Mouse (Mus musculus): Measurements from ENCODE around the gene Utrn. TPM values are rescaled to one million over a fixed set of nuclear protein-coding genes. Genes with fewer than 3 reads are reported as not detected.

Utrn gene
- polyA plus RNA-seq (2015; fragmentation: Nextera tagmentation; extraction: Ambion mirVana) = 76.0 and 88.1 TPM in 2 replicates

- Histone ChIP-seq H3K27ac (ENCODE audit: low read length) (peak within 1 kb of the TSS; percentile 96), H3K4me3 (ENCODE audit: low read length) (peak within 1 kb of the TSS; percentile 80), H3K9me3 (ENCODE audit: low read length) (no peaks in the 10 kb centered on the region), H3K36me3 (ENCODE audit: insufficient read depth, low read length) (no peaks in the 10 kb centered on the region), H3K9ac (replicated peaks; ENCODE audit: low read length) (peak within 1 kb of the TSS; percentile 96), H3K4me1 (ENCODE audit: insufficient read depth, low read length) (peaks cover 8% of the 10 kb centered on the region), H3K27me3 (ENCODE audit: insufficient read depth, low read length) (no peaks in the 10 kb centered on the region), H3K4me2 (replicated peaks; ENCODE audit: low read depth, low read length) (peak within 1 kb of the TSS; percentile 67)
- ATAC-seq (ENCODE audit: low FRiP score, low TSS enrichment) = peak; percentile 90
- WGBS = under 1% methylated on average over 74 of the region's 77 CpGs
Observed at GRCm38 (mm10) chr10:12869029-12869671, at the start of gene Utrn. Gene Utrn, minus strand, starts transcription at chr10:12869365.

GRCm38 (mm10) chr10:12917626-12918025 is 48.5 kb upstream of the Utrn start:
- Histone ChIP-seq H3K9me3 (ENCODE audit: low read length) (no peaks in the 10 kb centered on the region), H3K9ac (replicated peaks; ENCODE audit: low read length) (no peak overlapping the region), H3K4me2 (replicated peaks; ENCODE audit: low read depth, low read length) (no peak overlapping the region), H3K4me3 (ENCODE audit: low read length) (no peak overlapping the region), H3K27me3 (ENCODE audit: insufficient read depth, low read length) (no peaks in the 10 kb centered on the region), H3K36me3 (ENCODE audit: insufficient read depth, low read length) (no peaks in the 10 kb centered on the region), H3K27ac (ENCODE audit: low read length) (no peak overlapping the region), H3K4me1 (ENCODE audit: insufficient read depth, low read length) (peaks cover 12% of the 10 kb centered on the region)
- WGBS = 35% methylated on average over 1 of the region's 1 CpGs
- no peak for ATAC-seq (ENCODE audit: low FRiP score, low TSS enrichment)

DNA sequence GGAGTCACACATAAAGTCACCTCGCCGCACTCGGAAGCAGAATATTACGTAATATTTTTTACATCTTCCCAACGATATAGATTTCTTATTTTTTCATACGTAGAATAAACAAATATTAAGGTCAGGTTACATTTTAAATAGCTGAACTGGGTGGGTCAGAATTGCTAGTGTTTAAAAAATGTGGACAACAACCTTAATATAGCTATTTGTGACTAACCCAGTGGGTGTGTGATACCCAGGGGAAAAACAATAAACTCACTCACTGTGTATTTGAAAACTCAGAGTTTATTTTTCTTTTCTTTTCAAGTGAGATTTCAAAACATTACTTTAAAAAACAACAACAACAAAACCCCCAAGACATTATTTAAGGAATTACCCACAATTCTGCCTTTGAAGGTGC is 47.2 kb upstream of the Utrn start:
- ATAC-seq (ENCODE audit: low FRiP score, low TSS enrichment) = no peak
- H3K9me3 ChIP-seq (ENCODE audit: low read length) = no peaks in the 10 kb centered on the region
- H3K9ac ChIP-seq (replicated peaks; ENCODE audit: low read length) = no peak overlapping the region
- H3K27me3 ChIP-seq (ENCODE audit: insufficient read depth, low read length) = no peaks in the 10 kb centered on the region
- 68% methylated on average over 6 of the region's 6 CpGs for WGBS
- H3K4me2 ChIP-seq (replicated peaks; ENCODE audit: low read depth, low read length) = no peak overlapping the region
- peaks cover 16% of the 10 kb centered on the region for H3K4me1 ChIP-seq (ENCODE audit: insufficient read depth, low read length)
- no peaks in the 10 kb centered on the region for H3K36me3 ChIP-seq (ENCODE audit: insufficient read depth, low read length)
- H3K4me3 ChIP-seq (ENCODE audit: low read length) = no peak overlapping the region
- no peak overlapping the region for H3K27ac ChIP-seq (ENCODE audit: low read length)

DNA sequence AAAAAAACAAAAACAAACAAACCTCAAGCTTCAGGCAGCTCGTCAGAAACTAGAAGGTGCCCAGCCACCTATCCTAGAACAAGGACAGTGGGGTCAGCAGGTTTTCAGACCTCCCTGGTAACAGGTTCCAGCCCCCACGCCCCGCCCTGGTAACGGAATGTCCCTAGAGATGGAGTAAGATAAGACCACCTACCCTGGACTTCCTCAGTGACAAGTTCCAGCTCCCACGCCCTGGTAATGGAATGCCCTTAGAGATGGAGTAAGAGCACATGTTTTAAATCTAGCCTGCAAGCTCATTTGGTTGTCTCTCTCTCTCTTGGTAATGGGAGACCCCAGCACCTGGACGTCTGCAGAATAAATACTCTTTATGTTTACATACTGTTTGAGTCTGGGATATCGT is 46.7 kb upstream of the Utrn start:
- ATAC-seq (ENCODE audit: low FRiP score, low TSS enrichment) = peak; percentile 36; the same call in 1 of the 2 replicates

DNA sequence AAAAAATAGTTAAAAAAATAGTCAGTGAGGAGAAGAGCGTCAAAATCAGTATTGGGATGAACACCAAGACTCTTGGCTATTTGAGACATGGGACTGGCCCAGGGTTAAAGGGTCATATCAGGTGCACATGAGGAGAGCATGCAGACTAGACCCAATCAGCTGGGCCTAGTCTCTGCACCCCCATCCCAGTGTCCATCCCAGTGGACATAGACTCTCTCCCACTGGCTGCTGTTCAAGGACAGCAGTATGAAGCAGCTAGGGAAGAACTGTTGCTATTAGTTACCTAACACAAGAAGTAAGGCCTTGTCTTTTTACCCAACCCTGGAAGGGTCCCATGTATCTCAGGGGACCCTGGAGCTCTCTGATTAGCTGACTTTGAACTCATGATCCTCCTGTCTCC is 45.0 kb upstream of the Utrn start:
- Histone ChIP-seq H3K4me2 (replicated peaks; ENCODE audit: low read depth, low read length) (no peak overlapping the region), H3K36me3 (ENCODE audit: insufficient read depth, low read length) (no peaks in the 10 kb centered on the region), H3K27ac (ENCODE audit: low read length) (no peak overlapping the region), H3K9ac (replicated peaks; ENCODE audit: low read length) (no peak overlapping the region), H3K27me3 (ENCODE audit: insufficient read depth, low read length) (no peaks in the 10 kb centered on the region), H3K4me1 (ENCODE audit: insufficient read depth, low read length) (peaks cover 16% of the 10 kb centered on the region), H3K9me3 (ENCODE audit: low read length) (no peaks in the 10 kb centered on the region), H3K4me3 (ENCODE audit: low read length) (no peak overlapping the region)
- WGBS = 93% methylated on average over 1 of the region's 1 CpGs
- no peak for ATAC-seq (ENCODE audit: low FRiP score, low TSS enrichment)

More for the DNA sequence above, 46.7 kb upstream of the Utrn start:
- H3K4me3 ChIP-seq (ENCODE audit: low read length) = no peak overlapping the region
- H3K4me2 ChIP-seq (replicated peaks; ENCODE audit: low read depth, low read length) = no peak overlapping the region
- H3K9me3 ChIP-seq (ENCODE audit: low read length) = no peaks in the 10 kb centered on the region
- H3K36me3 ChIP-seq (ENCODE audit: insufficient read depth, low read length) = no peaks in the 10 kb centered on the region
- no peak overlapping the region for H3K9ac ChIP-seq (replicated peaks; ENCODE audit: low read length)
- WGBS = 34% methylated on average over 7 of the region's 7 CpGs
- H3K27me3 ChIP-seq (ENCODE audit: insufficient read depth, low read length) = no peaks in the 10 kb centered on the region
- peak overlapping the region; percentile 46; the same call in 1 of the 2 replicates for H3K27ac ChIP-seq (ENCODE audit: low read length)
- peaks cover 16% of the 10 kb centered on the region for H3K4me1 ChIP-seq (ENCODE audit: insufficient read depth, low read length)

GRCm38 (mm10) chr10:12911981-12912530 is 42.9 kb upstream of the Utrn start:
- ATAC-seq (ENCODE audit: low FRiP score, low TSS enrichment) = no peak
- Histone ChIP-seq H3K4me2 (replicated peaks; ENCODE audit: low read depth, low read length) (peak overlapping the region; percentile 27), H3K4me3 (ENCODE audit: low read length) (no peak overlapping the region), H3K9ac (replicated peaks; ENCODE audit: low read length) (no peak overlapping the region), H3K36me3 (ENCODE audit: insufficient read depth, low read length) (no peaks in the 10 kb centered on the region), H3K4me1 (ENCODE audit: insufficient read depth, low read length) (peaks cover 14% of the 10 kb centered on the region), H3K9me3 (ENCODE audit: low read length) (no peaks in the 10 kb centered on the region), H3K27ac (ENCODE audit: low read length) (no peak overlapping the region), H3K27me3 (ENCODE audit: insufficient read depth, low read length) (no peaks in the 10 kb centered on the region)
- 49% methylated on average over 11 of the region's 11 CpGs for WGBS

DNA sequence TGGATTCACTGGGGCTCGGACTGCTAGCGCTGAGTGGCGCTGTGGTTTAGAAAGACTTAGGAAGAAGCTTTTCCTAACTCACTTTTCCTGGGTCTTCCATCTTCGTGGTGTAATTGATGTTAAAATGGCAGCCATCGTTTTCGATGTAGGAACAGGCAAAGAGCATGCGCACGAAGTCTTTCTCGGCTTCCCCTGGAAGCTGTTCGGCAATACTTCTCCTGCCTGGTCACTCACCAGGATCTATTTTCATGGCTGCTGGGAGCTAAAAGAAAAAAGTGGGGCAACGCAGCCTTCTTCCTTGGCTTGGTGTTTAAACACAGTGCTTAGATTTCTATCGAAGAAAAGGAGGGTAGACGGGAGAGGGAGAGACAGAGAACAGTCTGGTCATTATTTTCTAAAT is 42.3 kb upstream of the Utrn start:
- H3K9me3 ChIP-seq (ENCODE audit: low read length) = no peaks in the 10 kb centered on the region
- peak overlapping the region; percentile 27; the same call in 1 of the 2 replicates for H3K4me2 ChIP-seq (replicated peaks; ENCODE audit: low read depth, low read length)
- WGBS = 89% methylated on average over 13 of the region's 13 CpGs
- no peak overlapping the region for H3K9ac ChIP-seq (replicated peaks; ENCODE audit: low read length)
- ATAC-seq (ENCODE audit: low FRiP score, low TSS enrichment) = no peak
- peaks cover 14% of the 10 kb centered on the region for H3K4me1 ChIP-seq (ENCODE audit: insufficient read depth, low read length)
- no peaks in the 10 kb centered on the region for H3K36me3 ChIP-seq (ENCODE audit: insufficient read depth, low read length)
- H3K4me3 ChIP-seq (ENCODE audit: low read length) = no peak overlapping the region
- H3K27ac ChIP-seq (ENCODE audit: low read length) = no peak overlapping the region
- H3K27me3 ChIP-seq (ENCODE audit: insufficient read depth, low read length) = no peaks in the 10 kb centered on the region

GRCm38 (mm10) chr10:12909891-12910290 is 40.7 kb upstream of the Utrn start:
- H3K9ac ChIP-seq (replicated peaks; ENCODE audit: low read length) = no peak overlapping the region
- WGBS = 89% methylated on average over 2 of the region's 2 CpGs
- ATAC-seq (ENCODE audit: low FRiP score, low TSS enrichment) = no peak
- no peak overlapping the region for H3K4me3 ChIP-seq (ENCODE audit: low read length)
- no peaks in the 10 kb centered on the region for H3K27me3 ChIP-seq (ENCODE audit: insufficient read depth, low read length)
- H3K36me3 ChIP-seq (ENCODE audit: insufficient read depth, low read length) = no peaks in the 10 kb centered on the region
- H3K4me2 ChIP-seq (replicated peaks; ENCODE audit: low read depth, low read length) = no peak overlapping the region
- H3K9me3 ChIP-seq (ENCODE audit: low read length) = no peaks in the 10 kb centered on the region
- 0 out of 2 replicates have a peak, but pooled peaks cover 5% of the 10 kb centered on the region for H3K4me1 ChIP-seq (ENCODE audit: insufficient read depth, low read length)
- no peak overlapping the region for H3K27ac ChIP-seq (ENCODE audit: low read length)

- Histone ChIP-seq H3K27ac (ENCODE audit: low read length) (no peak overlapping the region), H3K36me3 (ENCODE audit: insufficient read depth, low read length) (no peaks in the 10 kb centered on the region), H3K9ac (replicated peaks; ENCODE audit: low read length) (no peak overlapping the region), H3K9me3 (ENCODE audit: low read length) (no peaks in the 10 kb centered on the region), H3K27me3 (ENCODE audit: insufficient read depth, low read length) (no peaks in the 10 kb centered on the region), H3K4me2 (replicated peaks; ENCODE audit: low read depth, low read length) (no peak overlapping the region), H3K4me3 (ENCODE audit: low read length) (no peak overlapping the region), H3K4me1 (ENCODE audit: insufficient read depth, low read length) (0 out of 2 replicates have a peak, but pooled peaks cover 5% of the 10 kb centered on the region)
- WGBS = 76% methylated on average over 1 of the region's 1 CpGs
- no peak for ATAC-seq (ENCODE audit: low FRiP score, low TSS enrichment)
Observed at GRCm38 (mm10) chr10:12909179-12909578, 40.0 kb upstream of the Utrn start.

DNA sequence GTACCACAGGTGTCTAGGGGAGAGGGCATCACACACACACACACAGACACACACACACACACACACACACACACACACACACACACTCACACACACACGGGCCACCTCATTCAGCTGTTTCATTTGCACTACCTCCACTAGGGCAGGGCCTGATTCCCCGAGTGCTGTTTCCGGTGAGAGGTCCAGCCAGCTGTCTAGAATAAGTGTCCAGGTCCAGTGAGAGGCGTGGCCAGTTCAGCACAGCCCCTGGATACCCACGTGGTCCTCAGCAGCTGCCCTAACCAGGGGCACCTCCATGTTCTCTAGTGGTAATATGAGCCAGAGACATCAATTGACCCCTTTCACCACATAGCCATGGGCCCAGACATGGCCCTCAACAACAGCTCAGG is 35.0 kb upstream of the Utrn start:
- 65% methylated on average over 5 of the region's 5 CpGs for WGBS
- no peak overlapping the region for H3K9ac ChIP-seq (replicated peaks; ENCODE audit: low read length)
- peak; percentile 39; the same call in 1 of the 2 replicates for ATAC-seq (ENCODE audit: low FRiP score, low TSS enrichment)

More for the DNA sequence above, 35.0 kb upstream of the Utrn start:
- Histone ChIP-seq H3K27ac (ENCODE audit: low read length) (no peak overlapping the region), H3K4me1 (ENCODE audit: insufficient read depth, low read length) (no peaks in the 10 kb centered on the region), H3K4me2 (replicated peaks; ENCODE audit: low read depth, low read length) (no peak overlapping the region), H3K9me3 (ENCODE audit: low read length) (no peaks in the 10 kb centered on the region), H3K27me3 (ENCODE audit: insufficient read depth, low read length) (no peaks in the 10 kb centered on the region), H3K36me3 (ENCODE audit: insufficient read depth, low read length) (no peaks in the 10 kb centered on the region), H3K4me3 (ENCODE audit: low read length) (no peak overlapping the region)

Measured in kidney, embryonic 16.5 days (tissue).